Mouse (Mus musculus) ES-Bruce4 (cell line): ENCODE results near the gene Cxcl13.
A peak's percentile ranks its signal among the peaks of the same experiment; 100 is the strongest.

Experiments
- CTCF ChIP-seq: IDR thresholded peaks from one replicate; pipeline ENCODE4 v1.8.1; 2011; ENCODE audit warnings: low read depth, low read length
- EP300 ChIP-seq: IDR thresholded peaks from 2 replicates; pipeline ENCODE4 v1.6.1; 2011; ENCODE audit warnings: low read depth, low read length; ENCODE audit not compliant: insufficient read depth
- POLR2A ChIP-seq: IDR thresholded peaks from one replicate; pipeline ENCODE4 v1.8.1; 2011; ENCODE audit warnings: low read length; ENCODE audit not compliant: insufficient read depth

DNA sequence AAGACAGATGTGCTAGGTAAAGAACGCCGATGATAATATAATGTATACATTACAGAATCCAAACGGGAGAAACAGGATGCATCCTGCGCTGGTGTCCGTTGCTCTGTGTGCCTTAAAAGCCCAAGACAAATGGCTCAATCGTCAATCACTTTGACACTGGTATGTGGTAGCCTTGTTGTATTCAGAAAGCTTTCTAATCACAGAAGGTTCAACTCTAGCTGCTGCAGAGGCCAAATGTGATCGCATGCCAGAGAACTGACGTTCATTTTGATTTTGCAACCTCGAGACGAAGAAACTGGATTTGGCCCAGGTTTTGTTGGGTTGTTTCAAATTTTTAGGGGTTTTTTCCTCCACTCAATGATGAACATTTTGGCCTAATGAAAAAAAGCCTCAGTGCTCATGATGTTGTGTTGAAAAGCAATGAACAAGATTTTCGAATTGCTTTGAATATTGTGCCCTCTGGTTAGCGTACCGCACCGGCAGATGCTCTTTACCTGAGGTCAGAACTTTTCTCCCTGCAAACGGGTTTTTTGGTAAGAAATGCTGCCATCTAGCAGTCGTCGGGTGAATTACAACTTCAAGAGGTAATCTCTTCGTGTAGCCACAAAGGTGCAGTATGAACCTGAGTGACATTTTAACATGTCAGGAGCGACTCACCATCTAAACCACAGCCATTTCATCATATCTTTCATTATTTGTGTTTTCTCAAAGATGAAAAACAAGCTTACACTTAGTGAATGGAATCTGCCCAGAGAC, 6.6 kb upstream of the Cxcl13 start:
- TF ChIP-seq CTCF (peak; percentile 16), POLR2A (no peak), EP300 (no peak)
